Mouse (Mus musculus): ENCODE results near the gene Matk.

Gene Matk

DNA sequence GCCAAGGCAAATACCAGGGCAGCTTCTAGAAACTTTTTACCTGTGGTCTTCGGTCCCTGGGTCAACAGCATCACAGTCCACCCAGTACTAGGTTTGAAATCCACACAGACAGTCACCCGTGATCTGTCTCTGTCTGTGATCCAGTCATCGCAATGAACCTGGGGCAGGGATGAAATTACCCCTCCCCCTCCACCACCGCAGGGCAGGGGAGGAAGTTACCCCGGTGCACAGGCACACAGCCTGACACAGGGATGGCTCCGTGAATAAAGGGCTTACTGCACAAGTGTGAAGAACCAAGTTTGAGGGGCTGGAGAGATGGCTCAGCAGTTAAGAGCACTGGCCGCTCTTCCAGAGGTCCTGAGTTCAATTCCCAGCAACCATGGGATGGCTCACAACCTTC is 51.0 kb downstream of the Matk start:
- peak; percentile 52 to 68 for DNase-seq (ENCODE audit: low spot score in 2 of 2)

- DNase-seq (ENCODE audit: low spot score in 2 of 2): peak; percentile 37 to 75
Observed at GRCm38 (mm10) chr10:81304597-81305238, 52.0 kb downstream of the Matk start.

DNA sequence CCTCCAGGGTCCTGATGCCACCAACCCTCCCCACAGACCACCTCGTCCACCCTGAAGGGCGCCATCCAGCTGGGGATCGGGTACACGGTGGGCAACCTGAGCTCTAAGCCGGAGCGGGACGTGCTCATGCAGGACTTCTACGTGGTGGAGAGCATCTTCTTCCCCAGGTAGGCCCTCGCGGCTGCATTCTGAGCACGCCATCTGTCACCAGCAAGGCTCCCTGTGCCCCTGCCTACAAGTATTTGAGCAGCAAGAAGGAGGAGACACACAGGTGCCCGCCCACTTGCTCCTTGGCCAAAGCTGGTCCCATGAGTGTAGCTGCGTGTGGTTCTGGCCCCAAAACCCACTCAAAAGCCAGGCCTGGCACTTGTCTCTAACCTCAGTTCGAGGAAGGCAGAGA is 52.9 kb downstream of the Matk start:
- DNase-seq (ENCODE audit: low spot score in 2 of 2): no peak

- no peak for DNase-seq (ENCODE audit: low spot score in 2 of 2)
Observed at GRCm38 (mm10) chr10:81306173-81306668, 53.5 kb downstream of the Matk start.

GRCm38 (mm10) chr10:81306837-81307682 is 54.3 kb downstream of the Matk start:
- no peak for DNase-seq (ENCODE audit: low spot score in 2 of 2)

GRCm38 (mm10) chr10:81309571-81309970 is 56.8 kb downstream of the Matk start:
- DNase-seq (ENCODE audit: low spot score in 2 of 2): no peak

Data from thymus, postnatal 10 days (tissue).